ENCODE assay signal across 19 mouse cellular contexts in genomic region chr14:9623219-9624043, GRCm38 (mm10).
DNase-seq lines count a peak whose midpoint lies in the region; ATAC-seq lines count a peak whose summit lies in the region.
"Had no signal": no experiment of that assay in that cellular context is flagged by ENCODE, and none has a peak within 500 bp of the region (broad histone marks: within the 10 kb centered on the region; RNA-seq: fewer than 3 reads in every experiment).

No protein-coding gene starts in this region.

- H3K27me3 ChIP-seq in embryonic facial prominence, embryonic 11.5 days (ENCODE audit: control insufficient read depth, insufficient read depth, low read length): no peaks in the 10 kb centered on the region
- no peaks in the 10 kb centered on the region for H3K27me3 ChIP-seq in embryonic facial prominence, embryonic 10.5 days (replicated peaks; ENCODE audit: low read depth, poor library complexity, severe bottlenecking)
- H3K27me3 ChIP-seq in neural tube, embryonic 11.5 days (ENCODE audit: control insufficient read depth, insufficient read depth, low read length): no peaks in the 10 kb centered on the region
- no peaks in the 10 kb centered on the region for H3K27me3 ChIP-seq in neural tube, embryonic 15.5 days (replicated peaks)
- no peaks in the 10 kb centered on the region for H3K27me3 ChIP-seq in limb, embryonic 10.5 days (ENCODE audit: low read depth, poor library complexity, severe bottlenecking)
- H3K27me3 ChIP-seq: CH12.LX; heart, embryonic 13.5 days; hindbrain, embryonic 13.5 days; kidney, embryonic 15.5 days; liver, embryonic 12.5 days; lung, embryonic 15.5 days had no signal

- H3K9me3 ChIP-seq in embryonic facial prominence, embryonic 11.5 days (replicated peaks; ENCODE audit: control insufficient read depth, low read length): no peaks in the 10 kb centered on the region
- H3K9me3 ChIP-seq in embryonic facial prominence, embryonic 10.5 days: no peaks in the 10 kb centered on the region
- H3K9me3 ChIP-seq in neural tube, embryonic 11.5 days (ENCODE audit: control insufficient read depth, low read length): no peaks in the 10 kb centered on the region
- H3K9me3 ChIP-seq in neural tube, embryonic 15.5 days (replicated peaks): no peaks in the 10 kb centered on the region
- no peaks in the 10 kb centered on the region for H3K9me3 ChIP-seq in limb, embryonic 10.5 days (replicated peaks)
- H3K9me3 ChIP-seq: heart, embryonic 13.5 days; hindbrain, embryonic 13.5 days; kidney, embryonic 15.5 days; liver, embryonic 12.5 days; lung, embryonic 15.5 days had no signal

- no peak overlapping the region for H3K4me3 ChIP-seq in embryonic facial prominence, embryonic 11.5 days (ENCODE audit: low read depth, low read length)
- no peak overlapping the region for H3K4me3 ChIP-seq in embryonic facial prominence, embryonic 10.5 days
- H3K4me3 ChIP-seq in neural tube, embryonic 11.5 days (ENCODE audit: low read depth, low read length): no peak overlapping the region
- H3K4me3 ChIP-seq in neural tube, embryonic 15.5 days (replicated peaks): no peak overlapping the region
- no peak overlapping the region for H3K4me3 ChIP-seq in limb, embryonic 10.5 days
- H3K4me3 ChIP-seq: gastrocnemius, adult 2 months; heart, embryonic 13.5 days; hindbrain, embryonic 13.5 days; kidney, embryonic 15.5 days; liver, embryonic 12.5 days; lung, embryonic 15.5 days had no signal

- DNase-seq in embryonic facial prominence, embryonic 11.5 days (ENCODE audit: low spot score): peak; percentile 77
- DNase-seq in embryonic facial prominence, embryonic 10.5 days (ENCODE audit: low spot score): no peak
- DNase-seq in neural tube, embryonic 11.5 days (ENCODE audit: low spot score): no peak
- no peak for DNase-seq in limb, embryonic 10.5 days (ENCODE audit: low spot score)
- DNase-seq in skeletal muscle tissue, adult 2 months (ENCODE audit: low read depth, low spot score): peak; percentile 32
- no peak for DNase-seq in right cerebral cortex, postnatal 25 days
- DNase-seq in heart, adult 9 months (ENCODE audit: low spot score in 2 of 2): no peak
- DNase-seq: adrenal gland, adult 2 months; cerebellum, adult 9-10 months; gastrocnemius, adult 2 months had no signal

- no peaks in the 10 kb centered on the region; the same call in 1 of the 2 replicates for H3K4me1 ChIP-seq in embryonic facial prominence, embryonic 11.5 days (ENCODE audit: control insufficient read depth, insufficient read depth, low read length)
- peaks cover 30% of the 10 kb centered on the region for H3K4me1 ChIP-seq in embryonic facial prominence, embryonic 10.5 days
- H3K4me1 ChIP-seq in neural tube, embryonic 11.5 days (ENCODE audit: control insufficient read depth, insufficient read depth, low read length): peaks cover 10% of the 10 kb centered on the region
- peaks cover 4% of the 10 kb centered on the region; the same call in 1 of the 2 replicates for H3K4me1 ChIP-seq in neural tube, embryonic 15.5 days
- peaks cover 41% of the 10 kb centered on the region for H3K4me1 ChIP-seq in limb, embryonic 10.5 days
- H3K4me1 ChIP-seq: liver, embryonic 12.5 days; lung, embryonic 15.5 days had no signal

- no peak overlapping the region for H3K4me2 ChIP-seq in embryonic facial prominence, embryonic 11.5 days (ENCODE audit: low read depth, low read length)
- no peak overlapping the region for H3K4me2 ChIP-seq in neural tube, embryonic 11.5 days (ENCODE audit: low read depth)
- H3K4me2 ChIP-seq in neural tube, embryonic 15.5 days: no peak overlapping the region
- H3K4me2 ChIP-seq: heart, embryonic 13.5 days; hindbrain, embryonic 13.5 days; kidney, embryonic 15.5 days; liver, embryonic 12.5 days; lung, embryonic 15.5 days; midbrain, embryonic 11.5 days had no signal

- ATAC-seq in embryonic facial prominence, embryonic 11.5 days (replicated peaks; ENCODE audit: insufficient number of reproducible peaks, low FRiP score, low TSS enrichment, low read depth): no peak; the same call in 1 of the 2 replicates
- ATAC-seq in neural tube, embryonic 11.5 days (ENCODE audit: insufficient read depth, low FRiP score, low TSS enrichment): peak; percentile 65
- ATAC-seq in neural tube, embryonic 15.5 days (ENCODE audit: low FRiP score): no peak
- ATAC-seq: intestine, postnatal 0 days; liver, embryonic 12.5 days had no signal

- H3K27ac ChIP-seq in embryonic facial prominence, embryonic 11.5 days (replicated peaks; ENCODE audit: low read depth, low read length): no peak overlapping the region
- no peak overlapping the region for H3K27ac ChIP-seq in embryonic facial prominence, embryonic 10.5 days (replicated peaks)
- H3K27ac ChIP-seq in neural tube, embryonic 11.5 days (ENCODE audit: low read depth, low read length): no peak overlapping the region
- no peak overlapping the region for H3K27ac ChIP-seq in neural tube, embryonic 15.5 days (replicated peaks)
- H3K27ac ChIP-seq in limb, embryonic 10.5 days: peak overlapping the region; percentile 53; the same call in 1 of the 2 replicates
- H3K27ac ChIP-seq: gastrocnemius, adult 2 months; heart, embryonic 13.5 days; hindbrain, embryonic 13.5 days; kidney, embryonic 15.5 days; liver, embryonic 12.5 days; lung, embryonic 15.5 days had no signal

- 43% methylated on average over 6 of the region's 6 CpGs for WGBS in embryonic facial prominence, embryonic 11.5 days
- 51% methylated on average over 6 of the region's 6 CpGs for WGBS in embryonic facial prominence, embryonic 10.5 days
- WGBS in neural tube, embryonic 11.5 days: 30% methylated on average over 6 of the region's 6 CpGs
- 10% methylated on average over 6 of the region's 6 CpGs for WGBS in neural tube, embryonic 15.5 days
- WGBS in limb, embryonic 10.5 days: 24% methylated on average over 6 of the region's 6 CpGs

- H3K9ac ChIP-seq in embryonic facial prominence, embryonic 11.5 days (replicated peaks; ENCODE audit: low read length): no peak overlapping the region
- H3K9ac ChIP-seq in neural tube, embryonic 11.5 days (ENCODE audit: low read length): no peak overlapping the region
- no peak overlapping the region for H3K9ac ChIP-seq in neural tube, embryonic 15.5 days (replicated peaks)
- H3K9ac ChIP-seq: heart, embryonic 13.5 days; hindbrain, embryonic 13.5 days; kidney, embryonic 15.5 days; liver, embryonic 12.5 days; lung, embryonic 15.5 days had no signal

- H3K36me3 ChIP-seq in embryonic facial prominence, embryonic 11.5 days (replicated peaks; ENCODE audit: control insufficient read depth, insufficient read depth, low read depth, low read length): no peaks in the 10 kb centered on the region
- H3K36me3 ChIP-seq in embryonic facial prominence, embryonic 10.5 days (replicated peaks): no peaks in the 10 kb centered on the region
- no peaks in the 10 kb centered on the region for H3K36me3 ChIP-seq in neural tube, embryonic 11.5 days (ENCODE audit: control insufficient read depth, insufficient read depth, low read length)
- no peaks in the 10 kb centered on the region for H3K36me3 ChIP-seq in neural tube, embryonic 15.5 days
- no peaks in the 10 kb centered on the region for H3K36me3 ChIP-seq in limb, embryonic 10.5 days
- H3K36me3 ChIP-seq: heart, embryonic 13.5 days; hindbrain, embryonic 13.5 days; kidney, embryonic 15.5 days; liver, embryonic 12.5 days; lung, embryonic 15.5 days had no signal

Comparison
In these comparisons a context has a peak if more than half of its experiments do, and no peak if none do; other contexts are left out.
1. DNase-seq: peak in embryonic facial prominence, embryonic 11.5 days (single experiment) and skeletal muscle tissue, adult 2 months (single experiment); none in embryonic facial prominence, embryonic 10.5 days (single experiment), neural tube, embryonic 11.5 days (single experiment), limb, embryonic 10.5 days (single experiment), right cerebral cortex, postnatal 25 days (single experiment) and heart, adult 9 months (0 of 2).